Mouse (Mus musculus) mouse embryonic stem cell (cell line): ENCODE measurements around the gene Scrt2.

ENCODE experiments used
- in situ Hi-C, 2 experiments: fragments of 300-500 bp; cut with MboI; formaldehyde crosslinking; loops; 1 replicate in 1 of 2; 3 replicates in 1 of 2; pipeline ENCODE4 v1.14.3; 2019 to 2020; ENCODE audit warnings: low sequenced_read_pairs in 2 of 2, low pct_unique_long_range_greater_than_20kb in 1 of 2, mixed read lengths in 1 of 2; ENCODE audit not compliant: unreplicated experiment in 1 of 2

Gene Scrt2

DNA sequence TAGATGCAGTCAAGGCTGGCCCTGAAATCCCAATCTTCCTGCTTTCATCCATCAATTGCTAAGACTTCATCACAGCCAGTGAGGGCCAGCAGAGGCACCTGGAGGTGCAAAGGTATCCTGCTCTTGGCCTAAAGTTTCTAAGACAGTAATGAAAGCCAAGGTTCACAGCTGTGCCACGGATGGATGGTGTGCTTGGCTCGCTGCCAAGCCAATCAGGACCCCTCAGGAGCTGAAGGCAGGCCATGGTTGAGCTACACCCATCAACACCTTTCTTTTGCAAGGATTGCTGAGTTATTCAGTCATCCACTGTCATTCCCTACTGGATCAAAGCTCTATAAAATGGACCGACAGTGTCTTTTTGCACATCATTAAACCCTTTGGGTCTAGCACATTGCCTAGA is 18.2 kb downstream of the Scrt2 start:
- in situ Hi-C loops, result no loop called here

DNA sequence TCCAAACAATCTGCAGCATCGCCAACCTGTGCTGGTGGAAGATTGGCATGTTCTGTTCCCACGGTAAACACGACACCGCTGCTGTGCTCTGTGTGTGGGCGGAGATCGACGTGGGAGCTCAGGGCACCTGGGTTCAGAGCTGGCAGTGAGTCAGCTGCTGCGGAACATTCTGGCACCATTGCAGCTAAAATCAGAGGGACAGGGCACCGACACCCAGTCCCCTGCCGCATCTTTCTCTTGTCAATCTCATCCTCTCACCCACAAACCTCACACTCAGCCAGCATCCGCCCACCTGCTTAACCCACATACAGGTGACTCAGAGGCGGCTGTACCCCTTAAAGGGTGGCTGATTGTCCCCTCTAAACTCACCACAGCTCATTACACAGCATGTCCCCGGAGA is 20.4 kb downstream of the Scrt2 start:
- in situ Hi-C loops, result loop anchor here in 1 of 2 experiments (10.0 kb wide), 1 partner anchor 263 kb away; no protein-coding TSS in a partner anchor

DNA sequence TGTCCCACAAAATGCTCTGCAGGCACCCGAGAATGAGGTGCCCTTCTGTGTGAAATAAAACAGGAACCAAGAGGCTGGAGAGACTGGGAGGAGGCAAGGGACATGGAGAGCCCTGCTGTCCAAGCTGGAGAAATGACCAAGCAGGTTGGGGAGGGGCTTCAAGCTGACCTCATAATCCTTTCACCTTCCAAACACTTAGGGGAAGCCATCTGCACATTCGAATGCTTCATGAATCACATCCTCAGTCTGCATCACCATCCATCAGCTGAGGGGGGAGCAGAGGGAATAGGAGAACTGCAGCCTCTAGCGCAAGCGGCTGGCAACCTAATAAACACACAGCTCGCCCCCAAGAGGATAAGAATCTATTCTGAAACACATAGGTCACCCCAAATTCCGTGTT is 21.0 kb downstream of the Scrt2 start:
- in situ Hi-C loops, result loop anchor here in 1 of 2 experiments (10.0 kb wide), 1 partner anchor 262 kb away; no protein-coding TSS in a partner anchor

DNA sequence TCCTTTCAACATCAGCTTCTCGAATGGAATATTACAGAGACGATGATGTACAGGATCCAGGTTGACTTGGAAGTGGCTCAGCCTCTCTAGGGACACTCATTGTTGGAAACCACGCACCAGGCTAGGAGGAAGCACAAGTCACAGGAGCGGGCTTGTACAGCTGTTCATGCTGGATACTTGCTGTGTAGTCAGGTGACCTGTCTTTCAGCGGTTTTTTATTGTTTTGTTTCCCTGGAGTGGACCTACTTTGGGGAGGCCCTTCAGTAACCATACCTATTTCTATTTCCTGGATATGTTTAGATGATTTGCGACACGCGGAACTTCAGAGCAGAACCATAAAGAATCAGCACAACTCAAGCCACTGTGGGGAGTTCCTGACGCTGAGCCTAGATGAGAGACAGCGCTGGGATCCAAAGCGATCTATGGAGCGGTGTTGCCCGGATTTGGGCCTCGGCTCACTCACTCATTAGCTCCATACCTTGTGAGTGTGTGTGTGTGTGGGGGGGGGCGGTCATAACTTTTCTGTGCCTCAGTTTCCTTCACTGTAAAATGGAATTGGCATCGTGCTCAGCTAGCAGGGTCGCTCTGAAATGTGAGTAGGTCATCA is 23.5 kb downstream of the Scrt2 start:
- in situ Hi-C loops, result loop anchor here in 1 of 2 experiments (5.0 to 10.0 kb wide), 2 partner anchors 92 to 260 kb away; no protein-coding TSS in a partner anchor

DNA sequence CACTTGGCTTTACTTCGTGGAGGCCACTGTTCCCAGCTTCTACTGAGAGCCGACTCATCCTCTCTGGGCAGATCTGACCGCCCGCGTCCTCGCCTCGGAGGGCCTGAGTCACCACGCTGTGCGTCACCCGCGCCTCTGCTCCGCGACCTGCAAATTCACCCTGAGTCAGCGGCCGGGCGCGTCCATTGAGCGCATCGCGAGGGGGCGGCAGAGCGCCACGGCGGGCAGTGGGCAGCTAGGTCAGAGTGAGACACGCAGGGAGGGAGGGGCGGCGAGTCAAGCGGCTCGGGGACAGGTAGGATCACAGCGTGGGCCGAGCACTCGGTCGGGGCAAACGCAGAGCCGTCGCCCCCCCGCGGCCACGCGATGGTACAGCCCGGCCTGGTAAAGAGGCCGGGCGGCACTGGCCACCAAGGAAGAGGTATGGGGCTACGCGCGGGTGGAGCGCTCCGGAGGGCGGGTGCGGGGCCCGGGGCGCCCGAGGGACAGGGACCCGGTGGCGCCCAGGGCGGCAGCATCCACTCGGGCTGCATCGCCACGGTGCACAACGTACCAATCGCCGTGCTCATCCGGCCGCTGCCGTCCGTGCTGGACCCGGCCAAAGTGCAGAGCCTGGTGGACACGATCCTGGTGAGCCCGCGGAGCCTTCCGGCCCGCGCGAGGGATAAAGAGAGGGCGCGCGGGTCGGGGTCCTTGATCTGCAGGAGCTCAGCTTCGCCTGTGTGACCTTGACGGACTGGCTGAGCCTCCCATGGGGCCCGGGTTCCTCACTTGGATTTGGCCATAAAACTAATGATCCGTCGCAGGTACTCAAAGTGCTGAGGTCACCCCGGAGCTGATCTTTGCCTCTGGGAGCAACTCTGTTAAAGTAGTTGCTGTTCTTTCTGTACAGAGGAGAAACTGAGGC is 24.2 kb downstream of the Scrt2 start, which contains the start of gene Srxn1:
Srxn1 (plus strand) TSS at position 199 of the 907 bp plus-strand sequence.
- in situ Hi-C loops, result loop anchor here in 1 of 2 experiments (5.0 to 10.0 kb wide), 2 partner anchors 92 to 259 kb away; no protein-coding TSS in a partner anchor

DNA sequence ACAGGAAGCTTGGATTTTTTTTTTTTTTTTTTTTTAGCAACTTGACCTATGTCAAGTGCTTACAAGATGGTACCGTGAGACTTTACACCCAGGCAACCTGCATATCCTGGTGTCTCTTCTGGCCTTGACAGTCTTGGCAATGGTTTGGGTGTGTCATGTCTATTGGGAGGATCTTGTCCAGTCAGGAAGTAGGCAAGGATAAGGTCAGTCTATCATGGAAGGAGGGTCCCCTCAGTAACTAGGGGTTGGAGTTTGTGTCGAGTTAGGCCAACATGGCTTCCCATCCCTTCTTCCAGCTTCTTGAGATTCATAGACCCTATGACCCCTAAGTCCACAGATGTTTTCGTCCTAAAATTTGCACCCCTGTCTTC is 24.9 kb downstream of the Scrt2 start:
- in situ Hi-C loops, result loop anchor here in 1 of 2 experiments (5.0 to 10.0 kb wide), 2 partner anchors 91 to 259 kb away; no protein-coding TSS in a partner anchor

DNA sequence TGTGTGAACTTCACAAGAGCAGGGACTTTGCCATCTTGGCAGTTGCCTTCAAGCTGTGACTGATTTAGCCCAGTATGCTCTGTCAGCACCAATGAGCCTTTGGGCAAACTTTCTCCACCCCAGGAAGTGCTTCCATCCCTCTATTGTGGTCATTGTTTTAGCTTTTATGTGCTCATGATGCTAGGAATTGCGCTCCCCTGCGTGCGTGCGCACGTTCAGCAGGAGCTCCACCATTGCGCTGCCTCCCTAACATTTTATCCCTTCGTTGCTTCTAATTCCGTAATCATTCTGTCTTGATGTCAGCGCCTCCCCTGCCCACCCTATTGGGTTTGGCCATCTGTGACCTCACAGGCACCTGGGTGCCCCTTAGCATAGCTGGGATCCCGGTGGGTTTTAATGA is 25.3 kb downstream of the Scrt2 start:
- in situ Hi-C loops, result loop anchor here in 1 of 2 experiments (5.0 to 10.0 kb wide), 2 partner anchors 91 to 258 kb away; no protein-coding TSS in a partner anchor

DNA sequence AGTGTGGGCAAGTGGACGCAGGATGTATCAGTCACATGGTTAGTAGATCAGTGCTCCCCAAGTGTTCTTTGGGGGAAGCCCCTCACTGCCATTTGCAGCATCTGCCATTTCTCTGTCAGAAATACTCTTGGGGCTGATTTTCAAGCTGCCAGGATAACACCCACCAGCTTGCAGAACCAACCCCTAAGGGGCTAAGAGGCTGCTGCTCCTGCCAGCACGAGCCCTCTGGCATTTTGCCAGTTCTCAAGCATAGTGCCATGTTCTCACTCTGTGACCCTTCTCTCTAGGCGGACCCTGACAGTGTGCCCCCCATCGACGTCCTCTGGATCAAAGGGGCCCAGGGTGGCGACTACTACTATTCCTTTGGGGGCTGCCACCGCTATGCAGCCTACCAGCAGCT is 27.4 kb downstream of the Scrt2 start:
- in situ Hi-C loops, result loop anchor here in 1 of 2 experiments (5.0 to 10.0 kb wide), 2 partner anchors 89 to 256 kb away; no protein-coding TSS in a partner anchor

DNA sequence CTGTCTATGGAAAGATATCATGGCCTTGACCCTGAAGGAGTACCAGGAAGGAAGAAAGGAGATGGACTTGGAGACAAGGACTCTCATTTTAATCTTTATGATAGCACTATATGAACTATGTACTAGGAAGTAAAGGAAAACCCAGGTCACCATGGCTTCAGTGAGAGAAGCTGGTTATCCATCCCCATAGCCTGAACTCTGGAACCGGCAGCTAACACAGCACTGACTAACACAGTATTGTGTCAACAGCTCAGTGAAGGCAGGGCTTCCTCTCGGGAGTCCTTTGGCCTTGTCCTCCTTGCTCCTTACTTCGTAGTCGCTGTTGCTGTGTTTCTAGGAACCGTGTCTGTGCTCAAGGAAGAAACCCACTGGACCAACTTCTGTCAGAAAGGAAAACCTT is 28.1 kb downstream of the Scrt2 start:
- in situ Hi-C loops, result loop anchor here in 1 of 2 experiments (5.0 to 10.0 kb wide), 2 partner anchors 88 to 255 kb away; no protein-coding TSS in a partner anchor

DNA sequence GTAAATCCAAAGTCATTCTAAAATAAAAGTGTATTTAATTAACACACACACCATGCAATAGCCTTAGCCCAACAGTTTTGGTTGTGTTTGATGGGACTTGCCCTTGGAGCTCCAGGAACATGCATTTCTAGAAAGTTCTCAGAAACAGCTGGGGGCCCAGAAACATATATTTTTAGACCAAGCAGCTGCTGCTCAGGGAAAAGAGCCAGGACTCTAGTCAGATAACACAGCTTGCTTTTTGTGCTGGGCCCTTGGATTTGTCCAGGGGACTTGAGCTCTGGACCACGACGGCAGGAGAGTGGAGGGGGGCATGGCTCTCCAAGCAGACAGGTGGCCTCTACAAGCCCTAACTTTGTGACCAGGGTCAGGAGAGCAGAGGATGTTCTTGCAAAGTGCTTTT is 30.0 kb downstream of the Scrt2 start:
- in situ Hi-C loops, result loop anchor here in 1 of 2 experiments (10.0 kb wide), 1 partner anchor 83 kb away; no protein-coding TSS in a partner anchor

DNA sequence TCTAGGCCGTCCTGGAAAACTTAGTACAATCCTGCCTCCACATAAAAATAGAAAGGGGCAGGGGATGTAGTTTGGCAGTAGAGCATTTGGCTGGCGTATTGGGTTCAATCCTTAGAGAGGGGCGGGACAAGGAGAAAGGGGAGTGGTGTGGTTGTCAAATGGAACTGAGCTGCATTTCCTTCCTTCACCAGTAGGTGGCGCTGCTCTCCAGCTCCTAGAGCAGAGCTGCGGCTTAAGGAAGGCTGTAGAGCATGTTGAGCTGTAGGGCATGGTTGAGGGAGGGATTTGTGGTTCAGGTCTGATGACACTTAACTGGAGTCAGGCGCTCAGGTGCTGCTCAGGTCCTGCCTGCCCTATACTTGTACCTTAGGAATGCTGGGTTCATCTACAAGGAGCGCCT is 30.6 kb downstream of the Scrt2 start:
- in situ Hi-C loops, result loop anchor here in 1 of 2 experiments (10.0 kb wide), 1 partner anchor 83 kb away; no protein-coding TSS in a partner anchor

DNA sequence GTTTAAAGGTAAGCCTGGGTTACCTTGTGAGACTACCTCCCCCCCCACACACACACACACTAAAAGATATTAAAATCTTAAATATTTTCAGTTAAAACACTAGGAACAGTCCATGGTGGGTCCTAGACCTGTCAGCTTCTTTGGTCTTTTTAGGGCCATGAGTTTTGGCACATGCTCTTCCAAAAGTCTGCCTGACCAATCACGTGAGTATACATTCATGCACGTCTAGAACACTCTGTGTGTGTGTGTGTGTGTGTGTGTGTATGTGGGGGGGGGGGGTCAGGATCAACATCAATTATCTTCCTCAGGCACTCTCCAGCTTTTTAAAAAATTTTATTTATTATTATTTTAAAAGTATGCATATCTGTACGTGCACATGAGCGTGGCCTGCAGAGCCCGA is 31.2 kb downstream of the Scrt2 start:
- in situ Hi-C loops, result loop anchor here in 1 of 2 experiments (10.0 kb wide), 1 partner anchor 82 kb away; no protein-coding TSS in a partner anchor

DNA sequence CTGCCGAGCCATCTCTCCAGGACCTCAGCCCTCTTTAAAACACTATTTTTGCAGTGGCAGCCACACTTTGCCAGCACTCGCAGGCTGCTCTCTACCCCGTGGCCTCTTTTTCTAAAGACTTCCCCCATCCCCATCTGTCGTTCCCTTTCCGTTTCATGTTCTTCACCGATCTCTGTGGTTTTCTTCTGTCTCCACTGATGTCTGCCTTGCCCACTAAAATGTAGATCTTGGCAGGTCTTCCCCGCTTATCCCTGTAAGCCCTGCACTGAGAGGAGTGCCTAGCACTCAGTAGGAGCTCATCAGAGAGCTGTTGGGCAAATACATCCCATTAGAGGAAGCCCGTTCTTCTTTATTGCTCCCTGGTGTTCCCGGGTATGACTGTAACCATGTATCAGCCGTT is 31.6 kb downstream of the Scrt2 start:
- in situ Hi-C loops, result loop anchor here in 1 of 2 experiments (10.0 kb wide), 1 partner anchor 82 kb away; no protein-coding TSS in a partner anchor

DNA sequence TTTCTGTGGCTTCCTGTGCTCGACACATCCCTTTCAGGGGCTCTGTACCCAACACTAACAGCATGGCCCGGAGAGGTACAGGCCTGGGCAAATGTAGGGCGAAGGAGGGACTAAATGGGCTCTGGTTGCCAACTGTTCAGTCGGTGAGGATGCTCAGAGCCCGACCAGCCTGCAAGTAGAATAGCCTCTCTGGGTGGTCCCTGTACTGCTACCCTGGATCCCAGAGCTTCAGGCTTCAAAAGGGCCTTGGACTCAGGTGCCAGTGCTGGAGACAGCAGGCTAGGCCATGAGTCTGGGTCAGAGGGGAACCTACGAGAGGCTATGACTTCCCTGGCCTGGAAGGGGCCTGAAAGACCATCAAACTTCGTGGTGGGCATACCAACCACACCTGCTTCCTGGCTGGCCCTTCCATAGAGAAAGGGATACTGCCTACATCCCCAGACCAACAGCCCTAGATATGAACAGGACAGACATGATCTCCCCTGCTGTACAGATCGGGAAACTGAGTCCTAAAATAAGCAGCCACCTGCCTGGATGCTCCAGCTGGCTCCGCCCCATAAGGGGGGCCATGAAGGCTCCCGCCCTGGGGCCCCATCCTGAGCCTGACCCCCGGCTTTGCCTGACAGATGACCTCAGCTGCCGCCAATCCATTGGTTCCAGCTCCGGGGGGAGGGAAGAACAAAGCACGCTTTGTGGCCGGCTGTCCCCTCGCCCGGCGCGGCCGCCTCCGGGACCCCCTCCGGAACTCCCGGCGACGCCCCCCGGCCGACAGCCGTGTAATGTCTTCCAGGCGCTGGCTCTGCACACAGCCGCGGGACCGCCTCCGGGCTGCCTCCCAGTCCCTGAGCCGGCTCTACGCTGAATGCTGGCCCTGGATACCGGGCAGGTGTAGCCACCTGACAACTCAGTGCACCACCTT is 33.0 kb downstream of the Scrt2 start:
- in situ Hi-C loops, result loop anchor here in 1 of 2 experiments (10.0 kb wide), 1 partner anchor 80 kb away; no protein-coding TSS in a partner anchor

DNA sequence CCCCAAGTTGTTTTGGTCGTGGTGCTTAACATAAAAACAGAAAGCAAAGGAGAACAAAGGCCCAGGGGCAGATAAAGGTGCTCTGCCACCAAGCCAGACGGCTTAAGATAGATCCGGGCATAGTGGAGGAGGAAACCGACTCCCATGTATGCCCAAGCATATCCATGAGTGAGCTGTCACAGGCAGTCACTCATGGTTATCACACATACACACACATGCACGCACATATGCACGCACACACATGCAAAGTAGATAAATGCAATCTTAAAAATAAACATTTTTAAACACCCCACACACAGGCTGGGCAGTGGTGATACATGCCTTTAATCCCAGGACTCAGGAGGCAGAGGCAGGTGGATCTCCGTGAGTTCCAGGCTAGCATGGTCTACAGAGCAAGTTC is 36.4 kb downstream of the Scrt2 start:
- in situ Hi-C loops, result loop anchor here in 1 of 2 experiments (10.0 kb wide), 1 partner anchor 77 kb away; no protein-coding TSS in a partner anchor

DNA sequence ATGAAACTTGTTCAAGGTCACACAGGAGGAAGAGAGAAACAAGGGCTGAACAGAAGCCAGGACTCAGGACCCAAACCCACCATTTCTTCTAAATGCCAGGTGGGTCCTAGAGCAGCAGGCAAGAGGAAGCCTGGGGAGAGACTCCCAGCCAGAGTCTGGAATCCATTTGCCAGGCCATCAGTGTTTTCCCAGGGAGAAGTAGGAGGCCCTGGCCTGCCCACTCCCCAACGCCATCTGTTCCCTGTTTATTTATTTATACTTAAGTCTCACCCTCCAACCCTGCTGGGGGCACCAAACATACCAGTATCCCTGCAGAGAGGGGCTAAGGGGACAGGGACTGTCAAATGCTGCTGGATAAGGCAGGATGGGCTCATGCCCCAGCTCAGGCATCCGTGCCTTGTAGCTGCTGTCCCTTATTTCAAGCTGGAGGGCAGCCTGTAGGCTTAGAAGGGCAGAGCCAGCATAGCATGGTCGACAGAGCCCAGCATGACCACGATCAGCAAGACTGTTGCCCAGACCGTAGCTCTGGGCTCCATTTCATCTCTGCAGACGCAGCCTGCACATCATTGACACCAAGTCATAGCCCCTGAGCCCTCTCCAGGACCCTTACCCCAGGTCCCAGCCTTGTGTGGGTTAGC is 38.0 kb downstream of the Scrt2 start:
- in situ Hi-C loops, result loop anchor here in 1 of 2 experiments (10.0 kb wide), 1 partner anchor 75 kb away; no protein-coding TSS in a partner anchor

DNA sequence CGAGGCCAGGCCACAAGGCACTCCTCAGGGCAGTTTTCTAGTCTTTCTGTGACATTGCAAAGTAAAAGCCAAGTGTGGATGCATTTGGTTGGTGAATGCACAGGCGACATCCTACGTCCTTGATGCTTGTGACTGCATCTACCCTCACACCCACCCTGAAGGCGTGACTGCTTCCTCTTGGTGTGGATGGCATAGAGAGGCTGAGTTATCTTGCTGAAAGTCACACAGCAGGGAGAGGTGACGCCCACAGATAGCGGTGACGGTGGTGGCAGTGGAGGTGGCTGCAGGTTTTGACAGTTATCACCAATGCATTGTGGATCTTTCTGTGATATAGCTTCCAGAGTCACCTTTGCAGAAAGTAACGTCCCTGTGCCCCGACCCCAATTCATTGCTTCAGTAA is 41.6 kb downstream of the Scrt2 start:
- in situ Hi-C loops, result no loop called here
